In genomic region chr2:130916521-130917147, GRCm38 (mm10) we compare ENCODE assay signal across 16 mouse cellular contexts. TPM values are rescaled to one million over a fixed set of nuclear protein-coding genes. Genes with fewer than 3 reads are reported as not detected.
A peak's percentile ranks its signal among the peaks of the same experiment; 100 is the strongest.
DNase-seq lines count a peak whose midpoint lies in the region; ATAC-seq and TF ChIP-seq lines count a peak whose summit lies in the region.
"Had no signal": no experiment of that assay in that cellular context is flagged by ENCODE, and none has a peak within 500 bp of the region (broad histone marks: within the 10 kb centered on the region; RNA-seq: fewer than 3 reads in every experiment).

No protein-coding gene starts in this region.

- no peak overlapping the region for H3K9ac ChIP-seq in midbrain, embryonic 11.5 days (ENCODE audit: low read length)
- no peak overlapping the region for H3K9ac ChIP-seq in midbrain, postnatal 0 days (replicated peaks; ENCODE audit: low read length, poor library complexity, severe bottlenecking)
- H3K9ac ChIP-seq in stomach, postnatal 0 days (ENCODE audit: low read length), result no peak overlapping the region

- H3K4me3 ChIP-seq in midbrain, embryonic 11.5 days (ENCODE audit: low read depth, low read length), result no peak overlapping the region
- no peak overlapping the region for H3K4me3 ChIP-seq in midbrain, postnatal 0 days (ENCODE audit: low read depth, low read length)
- H3K4me3 ChIP-seq in limb, embryonic 10.5 days, result no peak overlapping the region
- no peak overlapping the region for H3K4me3 ChIP-seq in stomach, postnatal 0 days (ENCODE audit: low read depth, low read length)
- H3K4me3 ChIP-seq: gastrocnemius, adult 2 months; myocyte had no signal

- no peak for TF ChIP-seq EP300 in stomach, postnatal 0 days (optimal IDR thresholded peaks at IDR 0.05)

- no peaks in the 10 kb centered on the region for H3K9me3 ChIP-seq in midbrain, embryonic 11.5 days (ENCODE audit: control insufficient read depth, low read length)
- no peaks in the 10 kb centered on the region for H3K9me3 ChIP-seq in midbrain, postnatal 0 days (ENCODE audit: low read length)
- no peaks in the 10 kb centered on the region for H3K9me3 ChIP-seq in limb, embryonic 10.5 days (replicated peaks)
- no peaks in the 10 kb centered on the region for H3K9me3 ChIP-seq in stomach, postnatal 0 days (ENCODE audit: control insufficient read depth, low read length)

- TF ChIP-seq CTCF in midbrain, postnatal 0 days (IDR thresholded peaks at IDR 0.05), result no peak
- TF ChIP-seq CTCF in stomach, postnatal 0 days (IDR thresholded peaks at IDR 0.05; ENCODE audit: low read depth), result no peak

- peak; percentile 17 for DNase-seq in embryo, embryonic 10 days (ENCODE audit: low spot score)
- no peak for DNase-seq in embryo, embryonic 9.5 days (ENCODE audit: extremely low spot score)
- peak; percentile 21 for DNase-seq in midbrain, embryonic 11.5 days (ENCODE audit: low spot score, missing footprints)
- no peak for DNase-seq in midbrain, postnatal 0 days (ENCODE audit: low spot score)
- peak; percentile 29 for DNase-seq in limb, embryonic 10.5 days (ENCODE audit: low spot score)
- no peak for DNase-seq in ovary, adult 18-20 months (ENCODE audit: low spot score)
- DNase-seq in stomach, postnatal 0 days (ENCODE audit: low spot score), result no peak
- no peak for DNase-seq in frontal cortex, postnatal 36 days (ENCODE audit: low spot score in 2 of 2)
- DNase-seq: B cell, adult 2 months; cerebellum, adult 9-10 months; gastrocnemius, adult 2 months; thymus, postnatal 4 days had no signal

- no peak overlapping the region for H3K27ac ChIP-seq in midbrain, embryonic 11.5 days (ENCODE audit: low read depth, low read length)
- no peak overlapping the region for H3K27ac ChIP-seq in midbrain, postnatal 0 days (ENCODE audit: low read depth, low read length)
- H3K27ac ChIP-seq in limb, embryonic 10.5 days, result 0 out of 2 replicates have a peak overlapping the region, but pooled peaks have one; percentile 6
- no peak overlapping the region for H3K27ac ChIP-seq in stomach, postnatal 0 days (replicated peaks)

- ATAC-seq in midbrain, embryonic 11.5 days (ENCODE audit: low FRiP score), result no peak
- no peak for ATAC-seq in midbrain, postnatal 0 days (ENCODE audit: low FRiP score)
- no peak for ATAC-seq in stomach, postnatal 0 days (ENCODE audit: low FRiP score, low TSS enrichment)
- ATAC-seq: forebrain, embryonic 14.5 days; hindbrain, embryonic 16.5 days had no signal

- H3K36me3 ChIP-seq in midbrain, embryonic 11.5 days (ENCODE audit: control insufficient read depth, insufficient read depth, low read length), result no peaks in the 10 kb centered on the region
- no peaks in the 10 kb centered on the region for H3K36me3 ChIP-seq in midbrain, postnatal 0 days (ENCODE audit: insufficient read depth, low read length)
- no peaks in the 10 kb centered on the region for H3K36me3 ChIP-seq in limb, embryonic 10.5 days
- H3K36me3 ChIP-seq in stomach, postnatal 0 days (ENCODE audit: control insufficient read depth, insufficient read depth, low read length), result no peaks in the 10 kb centered on the region

- WGBS in midbrain, embryonic 11.5 days, result 74% methylated on average over 3 of the region's 3 CpGs
- WGBS in midbrain, postnatal 0 days, result 40% methylated on average over 3 of the region's 3 CpGs
- WGBS in limb, embryonic 10.5 days, result 40% methylated on average over 3 of the region's 3 CpGs
- WGBS in stomach, postnatal 0 days, result 30% methylated on average over 3 of the region's 3 CpGs

- no peaks in the 10 kb centered on the region for H3K27me3 ChIP-seq in midbrain, embryonic 11.5 days (ENCODE audit: control insufficient read depth, insufficient read depth, low read length)
- H3K27me3 ChIP-seq in midbrain, postnatal 0 days (ENCODE audit: insufficient read depth, low read length), result no peaks in the 10 kb centered on the region
- H3K27me3 ChIP-seq in limb, embryonic 10.5 days (ENCODE audit: low read depth, poor library complexity, severe bottlenecking), result no peaks in the 10 kb centered on the region
- H3K27me3 ChIP-seq in stomach, postnatal 0 days (ENCODE audit: control insufficient read depth, insufficient read depth, low read length), result no peaks in the 10 kb centered on the region

- H3K4me1 ChIP-seq in midbrain, embryonic 11.5 days (ENCODE audit: control insufficient read depth, insufficient read depth, low read length), result no peaks in the 10 kb centered on the region
- no peaks in the 10 kb centered on the region for H3K4me1 ChIP-seq in midbrain, postnatal 0 days (ENCODE audit: insufficient read depth, low read length)
- 0 out of 2 replicates have a peak, but pooled peaks cover 5% of the 10 kb centered on the region for H3K4me1 ChIP-seq in limb, embryonic 10.5 days
- no peaks in the 10 kb centered on the region for H3K4me1 ChIP-seq in stomach, postnatal 0 days (replicated peaks; ENCODE audit: control insufficient read depth, insufficient read depth)

- no peak overlapping the region for H3K4me2 ChIP-seq in midbrain, embryonic 11.5 days
- H3K4me2 ChIP-seq in midbrain, postnatal 0 days (ENCODE audit: low read depth, low read length, poor library complexity, severe bottlenecking), result no peak overlapping the region
- no peak overlapping the region for H3K4me2 ChIP-seq in stomach, postnatal 0 days (replicated peaks; ENCODE audit: low read depth)
- H3K4me2 ChIP-seq: liver, embryonic 11.5 days had no signal

RNA-seq across cellular contexts. Expression of gene Atrn, which starts 10.3 kb away (rescaled TPM):
- polyA plus RNA-seq in midbrain, embryonic 11.5 days (2014; fragmentation: Nextera tagmentation; extraction: Ambion mirVana), result 9.2 and 9.9 TPM in 2 replicates
- total RNA-seq in midbrain, postnatal 0 days (2014; rRNA removed), result 84.4 and 93.9 TPM in 2 replicates
- polyA plus RNA-seq in midbrain, postnatal 0 days (2015; fragmentation: Nextera tagmentation; extraction: Ambion mirVana), result 11.8 and 13.5 TPM in 2 replicates
- polyA plus RNA-seq in limb, embryonic 10.5 days (2016; fragmentation: Nextera tagmentation; extraction: Ambion mirVana), result 5.7 and 6.9 TPM in 2 replicates
- polyA plus RNA-seq in stomach, postnatal 0 days (2015; fragmentation: Nextera tagmentation; extraction: Ambion mirVana), result 3.7 and 3.8 TPM in 2 replicates

RNA-seq across cellular contexts. Expression of gene 4930402H24Rik, which starts 10.4 kb away (rescaled TPM):
- polyA plus RNA-seq in midbrain, embryonic 11.5 days (2014; fragmentation: Nextera tagmentation; extraction: Ambion mirVana), result 49.6 and 54.8 TPM in 2 replicates
- 112 and 200 TPM in 2 replicates for total RNA-seq in midbrain, postnatal 0 days (2014; rRNA removed)
- 49.5 and 58.1 TPM in 2 replicates for polyA plus RNA-seq in midbrain, postnatal 0 days (2015; fragmentation: Nextera tagmentation; extraction: Ambion mirVana)
- 16.2 and 20.5 TPM in 2 replicates for polyA plus RNA-seq in limb, embryonic 10.5 days (2016; fragmentation: Nextera tagmentation; extraction: Ambion mirVana)
- 10.0 and 11.2 TPM in 2 replicates for polyA plus RNA-seq in stomach, postnatal 0 days (2015; fragmentation: Nextera tagmentation; extraction: Ambion mirVana)

Comparison
In these comparisons a context has a peak if more than half of its experiments do, and no peak if none do; other contexts are left out.
1. DNase-seq: peak in embryo, embryonic 10 days (single experiment), midbrain, embryonic 11.5 days (single experiment) and limb, embryonic 10.5 days (single experiment); none in embryo, embryonic 9.5 days (single experiment), midbrain, postnatal 0 days (single experiment), ovary, adult 18-20 months (single experiment), stomach, postnatal 0 days (single experiment) and frontal cortex, postnatal 36 days (0 of 2).